Mouse (Mus musculus) spleen, adult 2 months (tissue): ENCODE measurements around the gene Ntm.

ENCODE experiments used
- CTCF ChIP-seq: fragments of 200-500 bp; IDR thresholded peaks from 2 replicates; pipeline ENCODE4 v1.5.1; 2011; ENCODE audit warnings: mild to moderate bottlenecking, inconsistent platforms; ENCODE audit not compliant: insufficient read depth, insufficient read length, insufficient replicate concordance; ENCODE audit errors: extremely low read depth
- POLR2A ChIP-seq: fragments of 200-500 bp; IDR thresholded peaks from 2 replicates; pipeline ENCODE4 v1.6.1; 2011; ENCODE audit warnings: low read depth, low read length, inconsistent platforms

GRCm38 (mm10) chr9:29653678-29654235 is 309.2 kb downstream of the Ntm start:
- no peak for TF ChIP-seq POLR2A
- no peak for TF ChIP-seq CTCF
